Mouse (Mus musculus): ENCODE measurements around the gene Marf1. TPM values are rescaled to one million over a fixed set of nuclear protein-coding genes. Genes with fewer than 3 reads are reported as not detected.

Gene Marf1
- polyA plus RNA-seq, 1 experiment = 65.1 TPM

DNA sequence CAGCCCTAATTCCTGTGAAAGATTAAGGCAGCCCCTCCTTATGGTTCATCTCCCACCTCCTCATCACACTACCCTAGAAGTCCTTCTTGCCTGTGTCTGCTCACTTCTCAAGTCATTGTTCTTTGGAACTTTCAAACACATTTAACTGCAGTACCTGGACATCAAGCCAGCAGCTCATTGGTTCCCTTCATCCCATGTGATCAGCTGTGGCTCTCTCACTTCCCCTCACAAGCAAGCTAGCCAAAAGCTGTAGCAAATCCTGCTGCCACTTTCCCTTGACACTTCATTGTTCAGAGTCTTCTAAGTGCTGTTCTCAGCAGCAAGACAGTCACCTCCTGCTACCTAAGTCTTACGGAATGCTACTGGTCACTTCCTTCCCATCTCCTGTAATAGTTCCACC is 37.9 kb downstream of the Marf1 start:
- H3K27ac ChIP-seq (ENCODE audit: insufficient read depth, low read depth, low read length) = no peak overlapping the region
- WGBS = 93% methylated on average over 1 of the region's 1 CpGs
- no peak overlapping the region for H3K4me3 ChIP-seq (ENCODE audit: insufficient read depth, low read depth, low read length)
- H3K4me1 ChIP-seq (ENCODE audit: control insufficient read depth, insufficient read depth, low read length) = no peaks in the 10 kb centered on the region
- TF ChIP-seq POLR2A (IDR thresholded peaks at IDR 0.05; ENCODE audit: insufficient read depth, low read depth, low read length) (no peak), CTCF (IDR thresholded peaks at IDR 0.05; ENCODE audit: insufficient read depth, low read depth, low read length) (no peak)

DNA sequence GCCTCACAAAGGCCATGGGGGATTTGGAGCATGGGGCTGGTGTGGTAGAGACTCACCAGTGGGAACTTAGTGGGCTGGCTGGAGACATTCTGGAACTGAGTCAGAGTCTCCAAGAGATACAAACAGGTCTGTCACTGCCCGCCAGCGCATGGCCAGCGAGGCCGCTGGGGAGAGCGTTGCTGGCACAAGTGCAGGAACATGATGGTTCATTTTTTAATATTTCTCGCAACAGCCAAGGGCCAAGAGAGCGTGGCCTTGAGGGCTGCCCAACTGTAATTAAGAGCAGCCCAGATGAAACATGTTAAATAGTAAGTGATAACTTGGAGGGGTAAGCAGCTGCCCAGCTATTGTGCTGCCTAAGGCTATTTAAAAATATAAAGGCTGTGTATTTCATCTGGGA is 38.4 kb downstream of the Marf1 start:
- 91% methylated on average over 7 of the region's 7 CpGs for WGBS
- no peaks in the 10 kb centered on the region for H3K4me1 ChIP-seq (ENCODE audit: control insufficient read depth, insufficient read depth, low read length)
- H3K4me3 ChIP-seq (ENCODE audit: insufficient read depth, low read depth, low read length) = no peak overlapping the region
- TF ChIP-seq CTCF (IDR thresholded peaks at IDR 0.05; ENCODE audit: insufficient read depth, low read depth, low read length) (no peak), POLR2A (IDR thresholded peaks at IDR 0.05; ENCODE audit: insufficient read depth, low read depth, low read length) (no peak)
- no peak overlapping the region for H3K27ac ChIP-seq (ENCODE audit: insufficient read depth, low read depth, low read length)

DNA sequence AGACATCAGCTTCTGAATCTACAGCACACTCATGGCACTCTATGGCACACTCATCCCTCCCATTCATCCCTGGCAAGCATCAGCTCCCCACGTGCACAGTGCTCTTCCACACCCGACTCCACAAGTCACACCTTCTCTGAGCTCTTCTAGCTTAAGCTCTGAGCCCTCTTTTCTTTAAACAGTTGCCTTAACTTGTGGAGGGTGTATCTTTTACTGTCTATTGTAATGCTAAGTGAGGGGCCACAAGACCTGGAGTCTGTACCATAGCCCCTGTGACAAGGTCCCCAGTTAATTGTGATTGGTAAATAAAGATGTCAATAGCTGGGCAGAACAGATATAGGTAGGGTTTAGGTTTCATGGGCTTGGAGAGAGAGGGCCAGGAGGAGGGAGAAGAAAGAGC is 39.2 kb downstream of the Marf1 start:
- no peak for TF ChIP-seq CTCF (IDR thresholded peaks at IDR 0.05; ENCODE audit: insufficient read depth, low read depth, low read length)
- no peak for TF ChIP-seq POLR2A (IDR thresholded peaks at IDR 0.05; ENCODE audit: insufficient read depth, low read depth, low read length)
- H3K4me1 ChIP-seq (ENCODE audit: control insufficient read depth, insufficient read depth, low read length) = no peaks in the 10 kb centered on the region
- no peak overlapping the region for H3K27ac ChIP-seq (ENCODE audit: insufficient read depth, low read depth, low read length)
- H3K4me3 ChIP-seq (ENCODE audit: insufficient read depth, low read depth, low read length) = no peak overlapping the region
- WGBS = 81% methylated on average over 2 of the region's 2 CpGs

- TF ChIP-seq CTCF (IDR thresholded peaks at IDR 0.05; ENCODE audit: insufficient read depth, low read depth, low read length) (no peak), POLR2A (IDR thresholded peaks at IDR 0.05; ENCODE audit: insufficient read depth, low read depth, low read length) (no peak)
- Histone ChIP-seq H3K4me3 (ENCODE audit: insufficient read depth, low read depth, low read length) (no peak overlapping the region), H3K27ac (ENCODE audit: insufficient read depth, low read depth, low read length) (no peak overlapping the region), H3K4me1 (ENCODE audit: control insufficient read depth, insufficient read depth, low read length) (no peaks in the 10 kb centered on the region)
These were observed 40.6 kb downstream of the Marf1 start for GRCm38 (mm10) chr16:14122586-14122985.

DNA sequence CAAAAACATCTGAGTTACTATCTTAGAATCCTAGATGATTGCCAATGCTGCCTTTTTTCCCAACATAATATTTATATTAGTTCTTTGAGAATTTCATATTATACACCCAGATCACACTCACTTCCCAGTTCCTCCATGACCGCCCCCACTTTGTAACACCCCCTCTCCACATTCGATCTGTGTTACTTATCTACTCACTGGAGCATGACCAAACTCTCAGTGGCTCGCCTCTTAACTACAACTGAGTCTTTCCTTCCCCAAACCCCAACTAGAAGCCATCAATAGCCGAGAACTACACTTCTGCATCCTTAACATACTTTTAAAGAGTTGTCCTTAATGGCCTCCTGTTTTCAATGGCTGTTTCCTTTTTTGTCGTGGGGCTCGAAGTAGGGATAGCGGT is 41.6 kb downstream of the Marf1 start:
- TF ChIP-seq CTCF (IDR thresholded peaks at IDR 0.05; ENCODE audit: insufficient read depth, low read depth, low read length) (no peak), POLR2A (IDR thresholded peaks at IDR 0.05; ENCODE audit: insufficient read depth, low read depth, low read length) (no peak)
- H3K27ac ChIP-seq (ENCODE audit: insufficient read depth, low read depth, low read length) = no peak overlapping the region
- 98% methylated on average over 7 of the region's 7 CpGs for WGBS

DNA sequence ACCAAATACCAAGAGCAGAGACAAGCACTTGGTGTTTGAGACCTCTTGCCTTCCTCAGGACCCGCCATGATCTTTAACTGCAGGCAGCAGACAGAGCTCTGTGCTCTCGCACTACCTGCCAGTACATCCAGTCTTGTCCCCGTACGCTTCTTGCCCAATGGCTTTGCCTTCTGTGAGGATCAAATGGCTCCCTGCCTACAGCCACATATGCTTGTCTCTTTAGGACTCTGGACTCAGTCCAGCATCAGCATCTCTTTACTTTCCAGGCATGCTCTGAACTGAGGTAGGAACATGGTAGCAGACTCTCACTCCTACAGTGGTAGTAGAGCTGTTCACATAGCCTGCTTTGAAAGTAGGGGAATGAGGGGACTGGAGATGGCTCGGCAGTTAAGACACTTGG is 42.2 kb downstream of the Marf1 start:
- WGBS = 98% methylated on average over 5 of the region's 5 CpGs

More for the DNA sequence above, 41.6 kb downstream of the Marf1 start:
- H3K4me1 ChIP-seq (ENCODE audit: control insufficient read depth, insufficient read depth, low read length) = no peaks in the 10 kb centered on the region
- no peak overlapping the region for H3K4me3 ChIP-seq (ENCODE audit: insufficient read depth, low read depth, low read length)

DNA sequence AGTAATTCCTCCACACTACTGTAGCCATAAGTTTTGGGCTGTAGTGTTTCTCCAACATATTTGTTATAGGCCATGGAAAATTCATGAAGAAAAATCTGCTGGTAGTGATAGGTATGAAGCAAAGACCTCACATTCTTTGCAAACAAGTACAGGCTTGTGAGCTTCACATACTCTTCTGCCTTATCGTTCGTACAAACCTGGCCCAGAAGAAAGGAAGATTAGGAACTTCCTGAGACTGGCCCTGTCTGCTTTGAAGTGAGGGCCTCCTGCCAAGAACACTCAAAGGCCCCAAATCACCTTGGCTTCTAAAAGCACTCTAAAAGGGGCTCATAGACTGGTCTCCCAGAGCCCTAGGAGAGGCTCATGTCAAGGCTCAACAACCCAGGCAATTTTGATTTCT is 45.9 kb downstream of the Marf1 start:
- H3K4me1 ChIP-seq (ENCODE audit: control insufficient read depth, insufficient read depth, low read length) = no peaks in the 10 kb centered on the region
- TF ChIP-seq CTCF (IDR thresholded peaks at IDR 0.05; ENCODE audit: insufficient read depth, low read depth, low read length) = no peak
- H3K4me3 ChIP-seq (ENCODE audit: insufficient read depth, low read depth, low read length) = no peak overlapping the region
- no peak overlapping the region for H3K27ac ChIP-seq (ENCODE audit: insufficient read depth, low read depth, low read length)
- 75% methylated on average over 2 of the region's 2 CpGs for WGBS

More for the DNA sequence above, 42.2 kb downstream of the Marf1 start:
- Histone ChIP-seq H3K4me1 (ENCODE audit: control insufficient read depth, insufficient read depth, low read length) (no peaks in the 10 kb centered on the region), H3K4me3 (ENCODE audit: insufficient read depth, low read depth, low read length) (no peak overlapping the region), H3K27ac (ENCODE audit: insufficient read depth, low read depth, low read length) (no peak overlapping the region)
- TF ChIP-seq CTCF (IDR thresholded peaks at IDR 0.05; ENCODE audit: insufficient read depth, low read depth, low read length) (no peak), POLR2A (IDR thresholded peaks at IDR 0.05; ENCODE audit: insufficient read depth, low read depth, low read length) (no peak)

DNA sequence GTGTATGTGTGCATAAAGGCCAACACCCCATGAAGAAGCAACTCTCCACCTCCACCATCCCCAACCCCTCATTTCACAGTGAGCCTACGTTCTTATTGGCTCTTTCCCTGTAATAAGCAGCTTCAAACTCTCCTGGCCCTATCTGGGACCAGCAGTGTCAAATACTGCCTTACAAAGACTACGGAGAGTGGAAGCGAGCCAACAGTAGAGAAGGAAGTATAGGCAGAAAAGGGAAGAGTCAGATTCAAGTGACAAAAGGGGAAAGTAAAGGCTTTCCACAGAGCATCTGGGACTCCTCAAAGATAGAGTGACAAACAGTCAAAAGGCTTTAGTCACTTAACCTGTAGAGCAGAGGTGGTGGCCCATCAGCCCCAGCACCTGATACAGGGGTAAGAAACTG is 50.4 kb downstream of the Marf1 start:
- WGBS = 92% methylated on average over 3 of the region's 3 CpGs
- H3K27ac ChIP-seq (ENCODE audit: insufficient read depth, low read depth, low read length) = no peak overlapping the region
- no peaks in the 10 kb centered on the region for H3K4me1 ChIP-seq (ENCODE audit: control insufficient read depth, insufficient read depth, low read length)
- H3K4me3 ChIP-seq (ENCODE audit: insufficient read depth, low read depth, low read length) = no peak overlapping the region
- TF ChIP-seq CTCF (IDR thresholded peaks at IDR 0.05; ENCODE audit: insufficient read depth, low read depth, low read length) (no peak), POLR2A (IDR thresholded peaks at IDR 0.05; ENCODE audit: insufficient read depth, low read depth, low read length) (no peak)

- H3K4me3 ChIP-seq (ENCODE audit: insufficient read depth, low read depth, low read length) = no peak overlapping the region
- no peak for TF ChIP-seq CTCF (IDR thresholded peaks at IDR 0.05; ENCODE audit: insufficient read depth, low read depth, low read length)
- TF ChIP-seq POLR2A (IDR thresholded peaks at IDR 0.05; ENCODE audit: insufficient read depth, low read depth, low read length) = no peak
- H3K27ac ChIP-seq (ENCODE audit: insufficient read depth, low read depth, low read length) = no peak overlapping the region
- no peaks in the 10 kb centered on the region for H3K4me1 ChIP-seq (ENCODE audit: control insufficient read depth, insufficient read depth, low read length)
- WGBS = 69% methylated on average over 2 of the region's 2 CpGs
These were observed 51.0 kb downstream of the Marf1 start for GRCm38 (mm10) chr16:14112133-14112532.

DNA sequence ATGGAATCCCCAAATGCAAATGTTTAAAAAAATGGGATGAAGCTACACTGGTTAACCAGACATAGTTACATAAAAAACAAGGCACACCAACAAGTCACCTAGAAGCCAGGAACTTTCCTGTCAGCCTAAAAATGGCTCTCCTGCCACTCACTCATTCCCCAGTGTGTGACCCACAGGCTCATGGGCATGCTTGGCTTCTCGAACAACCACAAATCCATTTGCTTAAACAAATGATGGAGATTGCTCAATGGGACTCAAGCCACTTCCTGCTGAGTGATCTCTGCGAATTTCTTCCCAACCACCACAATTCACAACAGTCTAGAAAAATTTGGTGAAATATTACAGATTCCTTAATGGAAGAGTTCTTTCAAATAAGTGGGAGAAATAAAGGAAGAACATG is 52.2 kb downstream of the Marf1 start:
- TF ChIP-seq POLR2A (IDR thresholded peaks at IDR 0.05; ENCODE audit: insufficient read depth, low read depth, low read length) (no peak), CTCF (IDR thresholded peaks at IDR 0.05; ENCODE audit: insufficient read depth, low read depth, low read length) (no peak)
- Histone ChIP-seq H3K27ac (ENCODE audit: insufficient read depth, low read depth, low read length) (no peak overlapping the region), H3K4me1 (ENCODE audit: control insufficient read depth, insufficient read depth, low read length) (no peaks in the 10 kb centered on the region), H3K4me3 (ENCODE audit: insufficient read depth, low read depth, low read length) (no peak overlapping the region)
- WGBS = 69% methylated on average over 2 of the region's 2 CpGs
